ENCODE assay signal across 8 mouse cellular contexts in the genomic region with DNA sequence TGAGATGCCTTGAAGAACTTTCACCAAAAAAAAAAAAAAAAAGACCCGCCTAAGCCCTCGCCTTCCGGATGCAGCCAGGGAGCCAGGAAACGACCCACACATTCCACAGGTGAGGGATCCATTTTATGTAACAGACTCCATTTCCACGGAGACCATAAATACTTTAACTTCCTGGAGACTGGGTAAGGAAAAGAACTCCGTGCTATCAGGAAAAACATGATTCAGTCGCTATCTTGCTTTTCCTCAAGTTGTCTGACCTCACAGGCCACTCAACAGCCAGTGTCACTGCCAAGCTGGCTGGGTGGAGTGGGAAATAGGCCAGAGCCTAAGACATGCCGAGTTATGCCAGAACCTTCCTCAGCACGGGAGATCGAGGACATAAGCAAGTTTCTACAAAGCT. TPM values are rescaled to one million over a fixed set of nuclear protein-coding genes. Genes with fewer than 3 reads are reported as not detected.
DNase-seq lines count a peak whose midpoint lies in the region; ATAC-seq lines count a peak whose summit lies in the region.

No protein-coding gene starts in this region.

- H3K4me1 ChIP-seq in midbrain, embryonic 14.5 days (ENCODE audit: control insufficient read depth, insufficient read depth, low read length), result no peaks in the 10 kb centered on the region
- H3K4me1 ChIP-seq in hindbrain, embryonic 11.5 days (replicated peaks; ENCODE audit: control insufficient read depth, insufficient read depth, low read length), result no peaks in the 10 kb centered on the region

- H3K4me2 ChIP-seq in midbrain, embryonic 14.5 days (ENCODE audit: low read length), result no peak overlapping the region
- no peak overlapping the region for H3K4me2 ChIP-seq in hindbrain, embryonic 11.5 days (replicated peaks; ENCODE audit: low read depth, low read length)

- H3K9me3 ChIP-seq in midbrain, embryonic 14.5 days (ENCODE audit: control insufficient read depth, low read length), result no peaks in the 10 kb centered on the region
- H3K9me3 ChIP-seq in hindbrain, embryonic 11.5 days (ENCODE audit: control insufficient read depth, low read length), result no peaks in the 10 kb centered on the region

- DNase-seq in embryo, embryonic 10.5 days (ENCODE audit: low spot score), result peak; percentile 5
- DNase-seq in embryo, embryonic 9.5 days (ENCODE audit: extremely low spot score), result no peak
- DNase-seq in gastrocnemius, postnatal 10 days, result peak; percentile 31
- peak; percentile 48 for DNase-seq in kidney, adult 18-20 months
- DNase-seq in lung, postnatal 36 days, result peak; percentile 92
- DNase-seq in midbrain, embryonic 14.5 days, result no peak
- no peak for DNase-seq in hindbrain, embryonic 11.5 days (ENCODE audit: low spot score)
- DNase-seq in frontal cortex, postnatal 10 days (ENCODE audit: low spot score in 2 of 2), result no peak

- no peaks in the 10 kb centered on the region for H3K36me3 ChIP-seq in midbrain, embryonic 14.5 days (ENCODE audit: control insufficient read depth, insufficient read depth, low read length)
- no peaks in the 10 kb centered on the region for H3K36me3 ChIP-seq in hindbrain, embryonic 11.5 days (ENCODE audit: control insufficient read depth, insufficient read depth, low read length)

- no peak overlapping the region for H3K9ac ChIP-seq in midbrain, embryonic 14.5 days (replicated peaks; ENCODE audit: low read length)
- no peak overlapping the region for H3K9ac ChIP-seq in hindbrain, embryonic 11.5 days (ENCODE audit: low read depth, low read length)

- no peak for ATAC-seq in midbrain, embryonic 14.5 days (ENCODE audit: low FRiP score, low TSS enrichment)
- no peak for ATAC-seq in hindbrain, embryonic 11.5 days (ENCODE audit: low FRiP score)

- H3K27me3 ChIP-seq in midbrain, embryonic 14.5 days (ENCODE audit: control insufficient read depth, insufficient read depth, low read length), result no peaks in the 10 kb centered on the region
- H3K27me3 ChIP-seq in hindbrain, embryonic 11.5 days (ENCODE audit: control insufficient read depth, insufficient read depth, low read length), result no peaks in the 10 kb centered on the region

- no peak overlapping the region for H3K4me3 ChIP-seq in midbrain, embryonic 14.5 days (replicated peaks; ENCODE audit: low read depth, low read length)
- H3K4me3 ChIP-seq in hindbrain, embryonic 11.5 days (ENCODE audit: low read depth, low read length), result no peak overlapping the region

- H3K27ac ChIP-seq in midbrain, embryonic 14.5 days (replicated peaks; ENCODE audit: low read depth, low read length), result no peak overlapping the region
- no peak overlapping the region for H3K27ac ChIP-seq in hindbrain, embryonic 11.5 days (ENCODE audit: low read depth, low read length)

- WGBS in midbrain, embryonic 14.5 days, result 94% methylated on average over 10 of the region's 10 CpGs
- WGBS in hindbrain, embryonic 11.5 days, result 80% methylated on average over 10 of the region's 10 CpGs

RNA-seq across cellular contexts. Expression of a gene that starts 46.3 kb away (rescaled TPM):
- total RNA-seq in gastrocnemius, postnatal 10 days (2021), result 10 to 100 TPM; 55.7 to 60.3 TPM
- 10.2 and 14.2 TPM in 2 replicates for polyA plus RNA-seq in midbrain, embryonic 14.5 days (2014; fragmentation: Nextera tagmentation; extraction: Ambion mirVana)
- 14.5 and 17.4 TPM in 2 replicates for polyA plus RNA-seq in hindbrain, embryonic 11.5 days (2014; fragmentation: Nextera tagmentation; extraction: Ambion mirVana)

Comparison
In these comparisons a context has a peak if more than half of its experiments do, and no peak if none do; other contexts are left out.
1. DNase-seq: peak in embryo, embryonic 10.5 days (single experiment), gastrocnemius, postnatal 10 days (single experiment), kidney, adult 18-20 months (single experiment) and lung, postnatal 36 days (single experiment); none in embryo, embryonic 9.5 days (single experiment), midbrain, embryonic 14.5 days (single experiment), hindbrain, embryonic 11.5 days (single experiment) and frontal cortex, postnatal 10 days (0 of 2).